Mouse (Mus musculus) brain, embryonic 14.5 days (tissue): ENCODE measurements around the gene Nuak1.

Experiments used
- CTCF ChIP-seq: fragments of 200-500 bp; IDR thresholded peaks from 2 replicates; pipeline ENCODE4 v1.5.1; 2012; ENCODE audit warnings: inconsistent platforms, mild to moderate bottlenecking, moderate library complexity, borderline replicate concordance; ENCODE audit not compliant: insufficient read depth, insufficient read length; ENCODE audit errors: extremely low read depth
- POLR2A ChIP-seq: fragments of 200-500 bp; IDR thresholded peaks from 2 replicates; pipeline ENCODE4 v1.6.1; 2012; ENCODE audit warnings: mild to moderate bottlenecking, inconsistent platforms, borderline replicate concordance; ENCODE audit not compliant: poor library complexity, insufficient read depth, insufficient read length, severe bottlenecking; ENCODE audit errors: extremely low read depth

GRCm38 (mm10) chr10:84372161-84373095 lies 68.0 kb downstream of the Nuak1 start:
- TF ChIP-seq CTCF (no peak), POLR2A (no peak)
